Mouse (Mus musculus): ENCODE measurements at regions not wholly inside any gene's neighbourhood (a gene's known extent, or its start where the extent isn't known, plus 50 kb on each side); places are given as distances from the start of the nearest gene placed in this dataset.

DNA sequence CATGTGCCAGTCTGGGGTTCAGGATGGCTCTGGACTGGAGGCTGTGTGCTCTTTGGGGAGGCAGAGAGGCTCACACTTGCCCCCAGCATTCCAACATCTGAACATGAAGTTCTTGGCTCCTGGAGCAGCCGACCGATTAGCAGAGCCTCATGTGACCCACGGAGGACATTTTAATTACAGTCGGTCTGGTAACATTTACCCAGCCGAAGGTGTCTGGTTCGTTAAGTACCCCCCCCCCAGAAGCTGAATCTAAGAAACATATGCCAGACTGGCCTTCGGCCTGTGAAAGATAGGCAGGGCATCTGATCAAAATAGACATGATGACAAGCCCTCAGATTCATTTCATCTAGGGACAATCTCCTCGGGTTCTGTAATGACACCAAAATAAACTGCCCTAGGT, 140.4 kb upstream of the Sgk1 start:
- no peak overlapping the region for H3K4me3 ChIP-seq (replicated peaks)
- no peak overlapping the region for H3K4me2 ChIP-seq
- 80% methylated on average over 8 of the region's 8 CpGs for WGBS
- H3K9ac ChIP-seq, result no peak overlapping the region
- H3K27ac ChIP-seq, result no peak overlapping the region
- no peak for ATAC-seq (ENCODE audit: insufficient read depth, low FRiP score, low read depth)
- H3K9me3 ChIP-seq, result no peaks in the 10 kb centered on the region
- H3K4me1 ChIP-seq, result no peaks in the 10 kb centered on the region
- no peaks in the 10 kb centered on the region for H3K27me3 ChIP-seq (replicated peaks)
- no peaks in the 10 kb centered on the region for H3K36me3 ChIP-seq

DNA sequence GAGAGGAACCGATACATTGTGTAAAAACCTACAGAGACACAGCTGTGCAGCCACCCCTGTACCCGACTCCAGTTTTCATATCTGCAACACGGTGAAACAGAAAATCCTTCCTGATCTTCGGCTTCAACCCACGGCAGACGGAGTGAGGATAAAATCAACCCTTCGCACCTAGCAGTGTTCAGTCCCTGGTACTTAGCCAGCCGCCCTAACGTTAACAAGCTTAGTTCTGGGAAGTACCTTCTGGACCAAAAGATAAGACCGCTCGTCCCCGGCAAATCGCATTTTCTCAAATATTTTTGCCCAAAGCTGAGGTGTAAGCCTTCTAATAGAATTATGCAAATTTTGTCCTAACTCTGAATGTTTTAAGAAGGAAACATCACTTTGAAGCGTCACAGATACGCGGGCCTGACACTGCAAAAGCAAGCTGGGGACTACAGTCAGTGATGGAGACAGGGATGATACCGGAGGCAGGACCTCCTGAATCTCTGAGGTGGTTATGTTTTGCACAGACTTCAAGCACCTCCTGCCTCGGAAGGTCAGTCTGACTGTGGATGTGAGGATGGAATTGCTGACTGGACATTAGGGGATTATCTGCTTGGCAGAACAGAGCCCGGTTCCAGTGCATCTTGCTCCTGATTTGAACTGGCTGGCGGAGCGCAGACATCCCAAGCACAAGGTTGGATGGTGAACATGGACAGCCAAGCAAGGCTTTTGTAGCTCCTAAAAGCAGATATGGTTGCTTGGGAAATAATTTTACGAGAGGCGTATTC, 139.8 kb upstream of the Sgk1 start:
- Histone ChIP-seq H3K36me3 (no peaks in the 10 kb centered on the region), H3K27ac (no peak overlapping the region), H3K9me3 (no peaks in the 10 kb centered on the region), H3K4me3 (replicated peaks) (no peak overlapping the region), H3K4me2 (no peak overlapping the region), H3K27me3 (replicated peaks) (no peaks in the 10 kb centered on the region), H3K4me1 (no peaks in the 10 kb centered on the region), H3K9ac (no peak overlapping the region)
- 90% methylated on average over 23 of the region's 23 CpGs for WGBS
- no peak for ATAC-seq (ENCODE audit: insufficient read depth, low FRiP score, low read depth)

DNA sequence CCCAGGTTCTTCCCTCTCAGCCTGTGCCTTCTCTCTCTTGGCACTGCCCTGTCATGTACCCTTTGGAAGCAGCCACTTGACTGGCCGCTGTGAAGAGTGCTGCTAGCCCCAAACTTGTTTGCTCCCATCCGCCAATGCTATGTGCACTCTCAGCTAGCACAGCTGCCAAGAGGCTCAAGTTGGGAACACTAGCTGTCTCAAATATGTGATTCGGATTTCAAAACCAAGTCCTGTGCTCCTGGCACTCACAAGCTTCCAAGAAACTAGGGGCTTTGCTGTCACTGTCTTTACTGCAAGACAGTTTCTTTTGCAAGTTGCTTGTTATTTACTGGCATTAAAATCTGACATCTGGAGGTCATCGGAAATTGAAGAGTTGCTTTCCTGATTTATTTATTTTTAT, 138.6 kb upstream of the Sgk1 start:
- H3K4me2 ChIP-seq, result no peak overlapping the region
- H3K36me3 ChIP-seq, result no peaks in the 10 kb centered on the region
- H3K9me3 ChIP-seq, result no peaks in the 10 kb centered on the region
- no peaks in the 10 kb centered on the region for H3K27me3 ChIP-seq (replicated peaks)
- WGBS, result 78% methylated on average over 4 of the region's 4 CpGs
- H3K27ac ChIP-seq, result no peak overlapping the region
- H3K4me3 ChIP-seq (replicated peaks), result no peak overlapping the region
- ATAC-seq (ENCODE audit: insufficient read depth, low FRiP score, low read depth), result no peak
- H3K9ac ChIP-seq, result no peak overlapping the region
- no peaks in the 10 kb centered on the region for H3K4me1 ChIP-seq

DNA sequence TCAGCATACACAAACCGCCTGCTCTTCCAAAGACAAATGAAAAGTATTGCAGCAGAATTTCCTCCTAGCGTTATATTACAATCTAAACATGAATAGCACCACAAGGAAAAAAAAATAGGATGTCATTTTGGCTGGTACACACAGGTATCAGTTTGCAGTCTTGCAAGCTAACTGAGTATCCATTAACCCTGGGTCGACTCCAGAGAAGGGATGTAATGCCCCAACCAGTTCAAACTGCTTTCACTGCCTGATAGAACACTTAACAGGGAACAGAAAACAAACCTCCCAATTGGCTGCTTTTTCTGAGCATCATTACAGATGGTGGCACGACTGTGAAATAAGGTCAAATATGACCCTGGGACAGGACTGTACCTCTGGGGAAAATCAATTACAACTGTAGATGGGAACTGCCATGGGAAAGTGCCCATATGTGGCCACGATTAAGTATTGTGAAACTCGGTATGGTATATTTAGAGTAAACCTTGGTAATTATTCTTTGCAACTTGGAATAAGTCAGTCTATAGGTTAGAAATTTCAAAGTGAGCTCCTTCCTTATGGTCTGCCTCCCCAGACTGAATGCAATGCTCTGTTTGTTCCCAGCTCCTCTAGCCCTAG, 137.5 kb upstream of the Sgk1 start:
- Histone ChIP-seq H3K36me3 (no peaks in the 10 kb centered on the region), H3K9ac (no peak overlapping the region), H3K4me3 (replicated peaks) (no peak overlapping the region), H3K4me2 (no peak overlapping the region), H3K4me1 (no peaks in the 10 kb centered on the region), H3K27ac (no peak overlapping the region), H3K27me3 (replicated peaks) (no peaks in the 10 kb centered on the region), H3K9me3 (no peaks in the 10 kb centered on the region)
- WGBS, result 59% methylated on average over 6 of the region's 6 CpGs
- peak; percentile 65; the same call in 1 of the 2 replicates for ATAC-seq (ENCODE audit: insufficient read depth, low FRiP score, low read depth)

DNA sequence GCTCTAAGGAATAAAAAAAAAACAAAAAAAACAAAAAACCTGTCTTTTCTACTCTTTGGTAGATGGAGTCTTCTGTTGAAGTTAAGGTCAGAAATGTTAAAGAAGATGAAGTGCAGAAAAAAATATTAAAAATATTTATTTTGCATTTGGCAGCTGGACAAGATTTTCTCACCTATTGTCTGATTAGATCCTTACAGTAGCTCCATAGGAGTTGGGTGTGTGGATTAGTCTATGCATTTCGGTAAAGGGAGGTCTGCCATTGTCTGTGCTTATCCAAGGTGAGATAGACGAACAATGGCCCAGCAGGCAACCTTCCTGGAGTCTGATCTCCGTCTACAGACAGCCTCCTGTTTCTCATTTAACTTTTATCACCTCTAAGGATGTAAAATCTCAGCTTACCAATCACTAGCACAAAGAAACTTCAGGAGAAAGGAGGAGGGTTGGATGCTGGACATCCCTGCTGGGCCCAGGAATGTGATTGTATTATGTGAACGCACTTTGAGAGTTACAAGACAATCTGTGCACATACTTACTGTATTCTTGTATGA, 136.0 kb upstream of the Sgk1 start:
- ATAC-seq (ENCODE audit: insufficient read depth, low FRiP score, low read depth), result no peak
- no peaks in the 10 kb centered on the region for H3K36me3 ChIP-seq
- no peaks in the 10 kb centered on the region for H3K4me1 ChIP-seq
- no peaks in the 10 kb centered on the region for H3K9me3 ChIP-seq
- no peak overlapping the region for H3K4me2 ChIP-seq
- no peak overlapping the region for H3K9ac ChIP-seq
- H3K27ac ChIP-seq, result no peak overlapping the region
- no peaks in the 10 kb centered on the region for H3K27me3 ChIP-seq (replicated peaks)
- H3K4me3 ChIP-seq (replicated peaks), result no peak overlapping the region
- 40% methylated on average over 4 of the region's 4 CpGs for WGBS

DNA sequence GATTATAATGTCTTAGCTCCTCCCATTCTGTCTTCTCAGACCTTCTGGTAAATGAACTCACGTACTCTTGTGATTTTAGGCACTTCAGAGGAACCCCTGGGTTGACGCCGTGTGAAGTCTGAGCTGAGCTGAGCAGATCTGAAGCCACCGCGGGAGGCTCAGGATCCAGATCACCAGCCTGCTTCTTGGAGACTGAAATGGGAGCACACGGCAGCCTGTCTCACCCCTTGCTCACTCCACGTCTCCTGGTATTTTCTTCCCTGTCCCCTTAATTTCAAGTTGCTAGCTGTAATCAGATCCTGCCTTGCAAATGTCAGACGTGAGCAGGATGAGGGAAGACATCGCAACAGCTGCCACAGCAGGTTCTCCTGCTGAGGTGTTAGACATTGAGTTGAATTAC, 135.3 kb upstream of the Sgk1 start:
- WGBS, result 17% methylated on average over 9 of the region's 9 CpGs
- no peak overlapping the region for H3K9ac ChIP-seq
- no peaks in the 10 kb centered on the region for H3K9me3 ChIP-seq
- no peak overlapping the region for H3K4me2 ChIP-seq
- no peaks in the 10 kb centered on the region for H3K36me3 ChIP-seq
- ATAC-seq (ENCODE audit: insufficient read depth, low FRiP score, low read depth), result no peak
- H3K4me1 ChIP-seq, result no peaks in the 10 kb centered on the region
- H3K27me3 ChIP-seq (replicated peaks), result no peaks in the 10 kb centered on the region
- no peak overlapping the region for H3K27ac ChIP-seq
- no peak overlapping the region for H3K4me3 ChIP-seq (replicated peaks)

DNA sequence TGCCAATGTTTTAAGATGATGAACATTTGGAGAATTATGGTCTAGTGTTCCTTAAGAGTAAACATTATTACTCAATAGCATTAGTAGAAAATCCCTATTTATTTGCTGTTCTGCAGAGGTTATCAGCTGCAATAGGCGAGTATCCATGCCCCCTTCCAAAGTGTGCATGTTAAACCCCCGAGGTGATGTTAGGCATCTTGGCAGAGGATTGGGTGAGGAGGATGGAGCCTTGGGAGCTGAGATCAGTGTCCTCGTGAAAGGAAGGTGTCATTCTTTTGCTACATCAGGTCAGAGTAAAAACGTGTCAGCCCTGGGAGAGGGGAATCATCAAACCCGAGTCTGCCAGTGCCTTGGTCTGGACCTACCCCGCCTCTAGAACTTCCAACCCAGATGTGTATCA, 130.7 kb upstream of the Sgk1 start:
- no peaks in the 10 kb centered on the region for H3K36me3 ChIP-seq
- no peak overlapping the region for H3K4me3 ChIP-seq (replicated peaks)
- WGBS, result 67% methylated on average over 6 of the region's 6 CpGs
- no peaks in the 10 kb centered on the region for H3K4me1 ChIP-seq
- H3K27ac ChIP-seq, result no peak overlapping the region
- no peak for ATAC-seq (ENCODE audit: insufficient read depth, low FRiP score, low read depth)
- no peak overlapping the region for H3K4me2 ChIP-seq
- no peak overlapping the region for H3K9ac ChIP-seq
- H3K9me3 ChIP-seq, result no peaks in the 10 kb centered on the region
- H3K27me3 ChIP-seq (replicated peaks), result no peaks in the 10 kb centered on the region

DNA sequence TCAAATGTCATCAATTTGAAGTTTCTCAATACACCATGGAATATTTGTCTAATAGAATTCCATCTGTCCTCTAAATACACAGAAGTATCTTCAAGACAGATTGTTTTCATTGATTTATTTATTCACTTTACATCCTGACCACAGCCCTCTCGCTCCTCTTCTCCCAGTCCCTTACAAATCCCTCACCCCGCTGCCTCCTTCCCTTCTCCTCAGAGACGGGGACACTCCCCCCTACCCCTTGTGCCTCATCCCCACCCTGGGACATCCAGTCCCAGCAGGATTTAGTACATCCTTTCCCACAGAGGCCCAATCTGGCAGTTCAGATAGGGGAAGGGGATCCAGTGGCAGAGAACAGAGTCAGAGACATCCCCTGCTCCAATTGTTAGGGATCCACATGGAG, 129.6 kb upstream of the Sgk1 start:
- no peaks in the 10 kb centered on the region for H3K36me3 ChIP-seq
- ATAC-seq (ENCODE audit: insufficient read depth, low FRiP score, low read depth), result no peak
- 48% methylated on average over 3 of the region's 3 CpGs for WGBS

DNA sequence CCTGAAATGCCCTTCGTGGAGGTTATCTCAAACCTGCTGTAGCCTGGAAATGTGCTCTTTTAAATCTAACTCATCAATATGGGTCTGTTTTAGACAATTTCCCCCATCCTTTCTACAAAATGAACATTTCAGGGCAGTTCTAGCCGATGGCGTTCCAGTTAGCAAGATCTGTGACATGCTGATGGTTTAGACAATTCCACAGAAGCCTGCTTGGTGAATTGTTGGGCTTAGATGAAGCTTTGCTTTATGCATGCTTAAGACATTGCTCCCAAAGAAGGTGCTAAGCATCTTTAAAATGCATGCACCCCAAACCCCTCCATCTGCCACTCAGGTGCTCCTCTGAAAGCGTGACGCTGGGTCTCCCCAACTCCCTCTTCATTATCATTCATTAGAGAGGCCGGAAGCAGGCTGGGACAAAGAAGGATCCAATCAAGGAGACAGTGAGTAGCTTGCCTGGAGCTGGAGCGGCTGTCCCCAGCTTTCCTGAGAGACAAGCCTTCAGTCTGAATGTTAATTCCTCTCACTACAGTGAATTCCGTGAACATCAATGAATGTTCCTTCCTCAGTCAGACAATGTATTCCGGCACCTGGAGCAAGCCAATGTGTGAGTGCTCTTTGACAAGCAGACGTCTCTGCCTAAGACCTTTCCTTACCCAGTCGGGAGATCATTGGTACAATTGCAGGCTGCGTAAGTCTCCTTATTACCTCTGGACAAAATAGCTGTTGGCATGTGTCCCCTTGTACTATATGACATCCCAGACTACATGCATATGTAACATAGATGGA, 127.0 kb upstream of the Sgk1 start:
- Histone ChIP-seq H3K36me3 (no peaks in the 10 kb centered on the region), H3K4me1 (no peaks in the 10 kb centered on the region), H3K4me2 (no peak overlapping the region), H3K27me3 (replicated peaks) (no peaks in the 10 kb centered on the region), H3K4me3 (replicated peaks) (no peak overlapping the region), H3K9ac (no peak overlapping the region), H3K27ac (no peak overlapping the region), H3K9me3 (no peaks in the 10 kb centered on the region)
- no peak for ATAC-seq (ENCODE audit: insufficient read depth, low FRiP score, low read depth)
- WGBS, result 77% methylated on average over 12 of the region's 12 CpGs

More for the DNA sequence above, 129.6 kb upstream of the Sgk1 start:
- no peak overlapping the region for H3K27ac ChIP-seq
- H3K4me2 ChIP-seq, result no peak overlapping the region
- no peak overlapping the region for H3K9ac ChIP-seq
- H3K4me3 ChIP-seq (replicated peaks), result no peak overlapping the region
- H3K4me1 ChIP-seq, result no peaks in the 10 kb centered on the region
- no peaks in the 10 kb centered on the region for H3K27me3 ChIP-seq (replicated peaks)
- no peaks in the 10 kb centered on the region for H3K9me3 ChIP-seq

DNA sequence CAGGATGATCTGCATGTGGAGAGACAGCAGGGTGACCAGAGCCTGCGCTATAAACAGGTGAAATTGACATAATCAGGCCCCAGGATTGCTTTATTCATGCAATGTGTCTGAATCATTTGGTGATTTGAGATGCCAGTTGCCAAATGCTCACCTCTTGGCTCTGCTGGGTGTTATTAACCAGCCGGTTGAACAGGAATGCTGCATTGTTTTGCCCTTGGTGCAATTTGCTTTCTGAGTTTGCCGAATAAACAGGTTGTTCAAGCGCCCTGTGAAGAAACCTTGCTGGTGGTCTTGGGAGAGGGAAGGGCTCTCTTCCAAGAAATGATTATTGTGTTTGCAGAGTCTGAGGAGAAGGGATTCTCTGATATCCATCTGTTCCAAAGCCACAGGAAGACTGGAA, 126.3 kb upstream of the Sgk1 start:
- ATAC-seq (ENCODE audit: insufficient read depth, low FRiP score, low read depth), result no peak
- no peaks in the 10 kb centered on the region for H3K27me3 ChIP-seq (replicated peaks)
- no peak overlapping the region for H3K27ac ChIP-seq
- 80% methylated on average over 4 of the region's 4 CpGs for WGBS
- no peak overlapping the region for H3K4me2 ChIP-seq
- no peaks in the 10 kb centered on the region for H3K36me3 ChIP-seq
- H3K4me3 ChIP-seq (replicated peaks), result no peak overlapping the region
- H3K9ac ChIP-seq, result no peak overlapping the region
- no peaks in the 10 kb centered on the region for H3K9me3 ChIP-seq
- no peaks in the 10 kb centered on the region for H3K4me1 ChIP-seq

DNA sequence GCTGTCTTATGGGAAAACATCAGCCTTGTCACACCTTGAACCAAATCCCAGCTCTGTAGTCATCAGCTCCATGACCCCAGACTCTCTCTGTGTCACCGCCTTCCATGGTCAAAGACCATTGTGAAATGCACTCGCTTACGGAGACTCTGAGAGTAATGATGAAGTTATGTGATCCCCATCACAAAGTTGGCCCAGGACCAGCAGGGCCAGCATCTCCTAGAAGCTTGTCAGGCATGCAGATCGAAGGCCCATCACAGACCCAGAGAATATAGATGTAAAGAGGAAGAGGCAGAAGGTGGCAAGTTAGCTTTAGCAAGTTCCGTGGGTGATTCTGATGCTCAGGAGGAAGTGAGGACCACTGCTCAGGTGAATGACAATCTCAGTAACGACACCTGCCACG, 125.2 kb upstream of the Sgk1 start:
- 92% methylated on average over 7 of the region's 7 CpGs for WGBS
- Histone ChIP-seq H3K4me1 (no peaks in the 10 kb centered on the region), H3K27me3 (replicated peaks) (no peaks in the 10 kb centered on the region), H3K9ac (no peak overlapping the region), H3K4me2 (no peak overlapping the region), H3K9me3 (no peaks in the 10 kb centered on the region), H3K27ac (no peak overlapping the region), H3K4me3 (replicated peaks) (no peak overlapping the region), H3K36me3 (no peaks in the 10 kb centered on the region)
- no peak for ATAC-seq (ENCODE audit: insufficient read depth, low FRiP score, low read depth)

DNA sequence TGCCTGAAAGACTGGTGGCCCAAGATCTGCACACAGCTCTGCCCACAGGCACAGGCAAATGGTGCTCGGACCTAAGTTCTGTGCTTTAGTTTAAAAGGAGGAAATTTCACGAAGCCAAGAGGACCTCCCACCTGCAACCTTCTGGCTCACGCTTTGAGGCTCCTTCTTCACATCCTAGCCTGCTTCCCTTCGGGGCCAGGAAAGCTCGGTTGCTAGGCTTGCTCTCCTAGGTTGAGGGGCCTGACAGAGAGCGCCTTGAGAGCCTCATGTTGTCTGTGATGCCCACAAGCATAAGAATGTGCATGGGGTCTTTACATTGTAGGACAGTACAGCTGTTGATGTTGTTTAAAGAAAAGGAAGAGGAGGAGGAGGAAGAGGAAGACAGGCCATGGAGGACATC, 123.9 kb upstream of the Sgk1 start:
- H3K4me1 ChIP-seq, result no peaks in the 10 kb centered on the region
- no peak overlapping the region for H3K4me2 ChIP-seq
- H3K27me3 ChIP-seq (replicated peaks), result no peaks in the 10 kb centered on the region
- H3K4me3 ChIP-seq (replicated peaks), result no peak overlapping the region
- WGBS, result 79% methylated on average over 6 of the region's 6 CpGs
- no peak for ATAC-seq (ENCODE audit: insufficient read depth, low FRiP score, low read depth)
- H3K9me3 ChIP-seq, result no peaks in the 10 kb centered on the region
- H3K27ac ChIP-seq, result no peak overlapping the region
- no peaks in the 10 kb centered on the region for H3K36me3 ChIP-seq
- no peak overlapping the region for H3K9ac ChIP-seq

Data from stomach, embryonic 15.5 days (tissue).